Mouse (Mus musculus): ENCODE measurements around the gene Olfr1349. TPM values are rescaled to one million over a fixed set of nuclear protein-coding genes. Genes with fewer than 3 reads are reported as not detected.
"Not testable (repeated sequence)": the region's sequence is repeated elsewhere in the genome, so short reads cannot be mapped to it uniquely, and the experiment has no call there.

Gene Olfr1349
- polyA plus RNA-seq (2014; fragmentation: Nextera tagmentation; extraction: Ambion mirVana), result not detected in 2 replicates

GRCm38 (mm10) chr7:6522850-6523249, at the start of gene Olfr1349:
Gene Olfr1349, minus strand, starts transcription at chr7:6522950.
- H3K4me2 ChIP-seq (ENCODE audit: low read length), result no peak within 1 kb of the TSS
- no peaks in the 10 kb centered on the region for H3K27me3 ChIP-seq (ENCODE audit: control insufficient read depth, insufficient read depth, low read length)
- H3K36me3 ChIP-seq (ENCODE audit: control insufficient read depth, insufficient read depth, low read length), result no peaks in the 10 kb centered on the region
- H3K4me1 ChIP-seq (ENCODE audit: control insufficient read depth, insufficient read depth, low read length), result no peaks in the 10 kb centered on the region
- H3K9ac ChIP-seq (replicated peaks; ENCODE audit: low read length), result no peak within 1 kb of the TSS
- no peak within 1 kb of the TSS for H3K27ac ChIP-seq (replicated peaks; ENCODE audit: low read depth, low read length)
- H3K9me3 ChIP-seq (ENCODE audit: control insufficient read depth, low read length), result 0 out of 2 replicates have a peak, but pooled peaks cover 5% of the 10 kb centered on the region
- 86% methylated on average over 5 of the region's 5 CpGs for WGBS
- H3K4me3 ChIP-seq (replicated peaks; ENCODE audit: low read depth, low read length), result no peak within 1 kb of the TSS
- no peak for ATAC-seq (ENCODE audit: low FRiP score, low TSS enrichment)
- DNase-seq, result no peak

GRCm38 (mm10) chr7:6564541-6564940, 41.8 kb upstream of the Olfr1349 start, which contains the start of gene Olfr1350:
Gene Olfr1350, plus strand, starts transcription at chr7:6564841.
- Histone ChIP-seq H3K4me1 (ENCODE audit: control insufficient read depth, insufficient read depth, low read length) (no peaks in the 10 kb centered on the region), H3K36me3 (ENCODE audit: control insufficient read depth, insufficient read depth, low read length) (no peaks in the 10 kb centered on the region), H3K27me3 (ENCODE audit: control insufficient read depth, insufficient read depth, low read length) (no peaks in the 10 kb centered on the region), H3K9ac (replicated peaks; ENCODE audit: low read length) (no peak within 1 kb of the TSS), H3K9me3 (ENCODE audit: control insufficient read depth, low read length) (no peaks in the 10 kb centered on the region; the same call in 1 of the 2 replicates), H3K27ac (replicated peaks; ENCODE audit: low read depth, low read length) (no peak within 1 kb of the TSS), H3K4me3 (replicated peaks; ENCODE audit: low read depth, low read length) (no peak within 1 kb of the TSS), H3K4me2 (ENCODE audit: low read length) (no peak within 1 kb of the TSS)
- ATAC-seq (ENCODE audit: low FRiP score, low TSS enrichment) (no peak), DNase-seq (no peak)

- DNase-seq (peak; percentile 26), ATAC-seq (ENCODE audit: low FRiP score, low TSS enrichment) (no peak)
Measured at GRCm38 (mm10) chr7:6526141-6526540, 3.4 kb upstream of the Olfr1349 start.

GRCm38 (mm10) chr7:6525001-6525400, 2.3 kb upstream of the Olfr1349 start:
- no peaks in the 10 kb centered on the region for H3K4me1 ChIP-seq (ENCODE audit: control insufficient read depth, insufficient read depth, low read length)
- no peaks in the 10 kb centered on the region for H3K36me3 ChIP-seq (ENCODE audit: control insufficient read depth, insufficient read depth, low read length)
- no peak overlapping the region for H3K4me3 ChIP-seq (replicated peaks; ENCODE audit: low read depth, low read length)
- no peaks in the 10 kb centered on the region for H3K27me3 ChIP-seq (ENCODE audit: control insufficient read depth, insufficient read depth, low read length)
- no peak for ATAC-seq (ENCODE audit: low FRiP score, low TSS enrichment)
- H3K9ac ChIP-seq (replicated peaks; ENCODE audit: low read length), result no peak overlapping the region
- WGBS, result 57% methylated on average over 3 of the region's 3 CpGs
- H3K27ac ChIP-seq (replicated peaks; ENCODE audit: low read depth, low read length), result no peak overlapping the region
- 0 out of 2 replicates have a peak, but pooled peaks cover 5% of the 10 kb centered on the region for H3K9me3 ChIP-seq (ENCODE audit: control insufficient read depth, low read length)
- no peak overlapping the region for H3K4me2 ChIP-seq (ENCODE audit: low read length)
- no peak for DNase-seq

More at GRCm38 (mm10) chr7:6526141-6526540, 3.4 kb upstream of the Olfr1349 start:
- H3K27me3 ChIP-seq (ENCODE audit: control insufficient read depth, insufficient read depth, low read length), result no peaks in the 10 kb centered on the region
- H3K36me3 ChIP-seq (ENCODE audit: control insufficient read depth, insufficient read depth, low read length), result no peaks in the 10 kb centered on the region
- H3K4me3 ChIP-seq (replicated peaks; ENCODE audit: low read depth, low read length), result no peak overlapping the region
- no peak overlapping the region for H3K4me2 ChIP-seq (ENCODE audit: low read length)
- H3K4me1 ChIP-seq (ENCODE audit: control insufficient read depth, insufficient read depth, low read length), result no peaks in the 10 kb centered on the region
- no peak overlapping the region for H3K27ac ChIP-seq (replicated peaks; ENCODE audit: low read depth, low read length)
- no peak overlapping the region for H3K9ac ChIP-seq (replicated peaks; ENCODE audit: low read length)
- 0 out of 2 replicates have a peak, but pooled peaks cover 5% of the 10 kb centered on the region for H3K9me3 ChIP-seq (ENCODE audit: control insufficient read depth, low read length)
- WGBS, result 66% methylated on average over 5 of the region's 5 CpGs

GRCm38 (mm10) chr7:6521666-6522065, 1.1 kb downstream of the Olfr1349 start:
- DNase-seq, result no peak
- H3K9ac ChIP-seq (replicated peaks; ENCODE audit: low read length), result no peak overlapping the region
- H3K27ac ChIP-seq (replicated peaks; ENCODE audit: low read depth, low read length), result no peak overlapping the region
- no peak overlapping the region for H3K4me3 ChIP-seq (replicated peaks; ENCODE audit: low read depth, low read length)
- ATAC-seq (ENCODE audit: low FRiP score, low TSS enrichment), result no peak
- no peaks in the 10 kb centered on the region for H3K27me3 ChIP-seq (ENCODE audit: control insufficient read depth, insufficient read depth, low read length)
- WGBS, result 32% methylated on average over 1 of the region's 1 CpGs
- no peaks in the 10 kb centered on the region for H3K4me1 ChIP-seq (ENCODE audit: control insufficient read depth, insufficient read depth, low read length)
- no peaks in the 10 kb centered on the region for H3K36me3 ChIP-seq (ENCODE audit: control insufficient read depth, insufficient read depth, low read length)
- H3K9me3 ChIP-seq (ENCODE audit: control insufficient read depth, low read length), result 0 out of 2 replicates have a peak, but pooled peaks cover 5% of the 10 kb centered on the region
- H3K4me2 ChIP-seq (ENCODE audit: low read length), result no peak overlapping the region

- Histone ChIP-seq H3K27ac (replicated peaks; ENCODE audit: low read depth, low read length) (no peak within 1 kb of the TSS), H3K9ac (replicated peaks; ENCODE audit: low read length) (no peak within 1 kb of the TSS)
- no peak for ATAC-seq (ENCODE audit: low FRiP score, low TSS enrichment)
Measured at GRCm38 (mm10) chr7:6508648-6509047, 14.1 kb downstream of the Olfr1349 start, which contains the start of gene Olfr1348. Gene Olfr1348, minus strand, starts transcription at chr7:6508748.

GRCm38 (mm10) chr7:6499655-6500054, 23.1 kb downstream of the Olfr1349 start, which contains the start of gene Olfr1347:
Gene Olfr1347, minus strand, starts transcription at chr7:6499755.
- Histone ChIP-seq H3K27ac (replicated peaks; ENCODE audit: low read depth, low read length) (no peak within 1 kb of the TSS), H3K36me3 (ENCODE audit: control insufficient read depth, insufficient read depth, low read length) (no peaks in the 10 kb centered on the region), H3K27me3 (ENCODE audit: control insufficient read depth, insufficient read depth, low read length) (no peaks in the 10 kb centered on the region), H3K9me3 (ENCODE audit: control insufficient read depth, low read length) (peaks cover 2% of the 10 kb centered on the region; the same call in 1 of the 2 replicates), H3K9ac (replicated peaks; ENCODE audit: low read length) (no peak within 1 kb of the TSS), H3K4me1 (ENCODE audit: control insufficient read depth, insufficient read depth, low read length) (no peaks in the 10 kb centered on the region), H3K4me2 (ENCODE audit: low read length) (no peak within 1 kb of the TSS), H3K4me3 (replicated peaks; ENCODE audit: low read depth, low read length) (no peak within 1 kb of the TSS)
- ATAC-seq (ENCODE audit: low FRiP score, low TSS enrichment) (no peak), DNase-seq (no peak)
- 55% methylated on average over 1 of the region's 1 CpGs for WGBS

More at GRCm38 (mm10) chr7:6508648-6509047, 14.1 kb downstream of the Olfr1349 start, which contains the start of gene Olfr1348:
- Histone ChIP-seq H3K9me3 (ENCODE audit: control insufficient read depth, low read length) (peaks cover 3% of the 10 kb centered on the region), H3K27me3 (ENCODE audit: control insufficient read depth, insufficient read depth, low read length) (no peaks in the 10 kb centered on the region), H3K4me1 (ENCODE audit: control insufficient read depth, insufficient read depth, low read length) (no peaks in the 10 kb centered on the region), H3K4me3 (replicated peaks; ENCODE audit: low read depth, low read length) (no peak within 1 kb of the TSS), H3K36me3 (ENCODE audit: control insufficient read depth, insufficient read depth, low read length) (no peaks in the 10 kb centered on the region), H3K4me2 (ENCODE audit: low read length) (no peak within 1 kb of the TSS)
- DNase-seq, result no peak
- 96% methylated on average over 1 of the region's 1 CpGs for WGBS

GRCm38 (mm10) chr7:6486841-6487240, 35.9 kb downstream of the Olfr1349 start, which contains the start of gene Olfr5:
Gene Olfr5, minus strand, starts transcription at chr7:6486941.
- Histone ChIP-seq H3K4me3 (replicated peaks; ENCODE audit: low read depth, low read length) (no peak within 1 kb of the TSS), H3K9me3 (ENCODE audit: control insufficient read depth, low read length) (no peaks in the 10 kb centered on the region), H3K4me1 (ENCODE audit: control insufficient read depth, insufficient read depth, low read length) (no peaks in the 10 kb centered on the region), H3K27ac (replicated peaks; ENCODE audit: low read depth, low read length) (no peak within 1 kb of the TSS), H3K9ac (replicated peaks; ENCODE audit: low read length) (no peak within 1 kb of the TSS), H3K36me3 (ENCODE audit: control insufficient read depth, insufficient read depth, low read length) (no peaks in the 10 kb centered on the region), H3K4me2 (ENCODE audit: low read length) (no peak within 1 kb of the TSS), H3K27me3 (ENCODE audit: control insufficient read depth, insufficient read depth, low read length) (no peaks in the 10 kb centered on the region)
- ATAC-seq (ENCODE audit: low FRiP score, low TSS enrichment) (no peak), DNase-seq (no peak)
- WGBS, result 27% methylated on average over 2 of the region's 2 CpGs

GRCm38 (mm10) chr7:6477633-6478032, 45.1 kb downstream of the Olfr1349 start:
- ATAC-seq (ENCODE audit: low FRiP score, low TSS enrichment); H3K27ac ChIP-seq (replicated peaks; ENCODE audit: low read depth, low read length); H3K36me3 ChIP-seq (ENCODE audit: control insufficient read depth, insufficient read depth, low read length); H3K9ac ChIP-seq (replicated peaks; ENCODE audit: low read length); H3K27me3 ChIP-seq (ENCODE audit: control insufficient read depth, insufficient read depth, low read length); DNase-seq; H3K4me1 ChIP-seq (ENCODE audit: control insufficient read depth, insufficient read depth, low read length); H3K9me3 ChIP-seq (ENCODE audit: control insufficient read depth, low read length); H3K4me2 ChIP-seq (ENCODE audit: low read length); H3K4me3 ChIP-seq (replicated peaks; ENCODE audit: low read depth, low read length): not testable (repeated sequence)
- 79% methylated on average over 2 of the region's 2 CpGs for WGBS
